26 mouse cellular contexts compared by ENCODE assay signal in the genomic region with DNA sequence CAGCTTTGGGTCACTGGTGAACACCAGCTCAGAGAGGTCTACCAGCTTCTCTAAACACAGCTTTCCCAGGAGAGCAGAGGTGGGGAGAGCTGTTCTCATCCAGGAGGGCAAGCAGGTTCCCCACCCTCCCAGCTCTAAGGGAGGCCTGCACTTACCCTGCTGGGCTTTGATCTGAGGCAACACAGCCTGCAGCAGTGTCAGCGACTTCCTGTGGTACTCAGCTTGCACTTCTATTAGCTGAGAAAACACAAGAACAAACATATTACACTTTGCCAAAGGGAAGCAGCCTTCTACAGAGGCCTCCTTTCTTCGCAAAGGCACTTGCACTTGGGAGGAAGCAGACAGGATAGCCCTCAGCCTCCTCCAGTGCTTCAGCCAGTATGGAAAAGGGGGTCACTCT.
DNase-seq lines count a peak whose midpoint lies in the region; ATAC-seq and TF ChIP-seq lines count a peak whose summit lies in the region.
"Had no signal": no experiment of that assay in that cellular context is flagged by ENCODE, and none has a peak within 500 bp of the region (broad histone marks: within the 10 kb centered on the region; RNA-seq: fewer than 3 reads in every experiment).

No protein-coding gene starts in this region.

- no peak for TF ChIP-seq POLR2A in kidney, adult 2 months (IDR thresholded peaks at IDR 0.05; ENCODE audit: low read depth, low read length)

- no peak for TF ChIP-seq CTCF in kidney, adult 2 months (conservative IDR thresholded peaks at IDR 0.05; ENCODE audit: insufficient read depth, insufficient read length, low read depth, low read length)

- H3K9me3 ChIP-seq in kidney, embryonic 14.5 days (ENCODE audit: control insufficient read depth, low read length) = no peaks in the 10 kb centered on the region
- no peaks in the 10 kb centered on the region for H3K9me3 ChIP-seq in lung, embryonic 16.5 days (ENCODE audit: control insufficient read depth, low read length)
- H3K9me3 ChIP-seq: forebrain, embryonic 15.5 days; intestine, embryonic 15.5 days; limb, embryonic 15.5 days; midbrain, embryonic 15.5 days; neural tube, embryonic 15.5 days; stomach, embryonic 15.5 days had no signal

- H3K4me2 ChIP-seq in kidney, embryonic 14.5 days (replicated peaks; ENCODE audit: low read depth, low read length) = no peak overlapping the region
- no peak overlapping the region for H3K4me2 ChIP-seq in lung, embryonic 16.5 days (ENCODE audit: low read depth, low read length)
- H3K4me2 ChIP-seq: forebrain, embryonic 15.5 days; intestine, embryonic 15.5 days; limb, embryonic 15.5 days; midbrain, embryonic 15.5 days; neural tube, embryonic 15.5 days; stomach, embryonic 15.5 days had no signal

- WGBS in kidney, embryonic 14.5 days = 26% methylated on average over 2 of the region's 2 CpGs
- 66% methylated on average over 2 of the region's 2 CpGs for WGBS in kidney, adult 2 months
- 28% methylated on average over 2 of the region's 2 CpGs for WGBS in lung, embryonic 16.5 days

- no peaks in the 10 kb centered on the region for H3K4me1 ChIP-seq in kidney, embryonic 14.5 days (ENCODE audit: control insufficient read depth, insufficient read depth, low read length)
- H3K4me1 ChIP-seq in kidney, adult 2 months (ENCODE audit: control insufficient read depth, insufficient read depth, low read length) = no peaks in the 10 kb centered on the region
- peaks cover 22% of the 10 kb centered on the region for H3K4me1 ChIP-seq in lung, embryonic 16.5 days (replicated peaks; ENCODE audit: control insufficient read depth, insufficient read depth, low read length)
- H3K4me1 ChIP-seq: forebrain, embryonic 15.5 days; intestine, embryonic 15.5 days; stomach, embryonic 15.5 days had no signal

- H3K27ac ChIP-seq in kidney, embryonic 14.5 days (ENCODE audit: low read depth, low read length) = 0 out of 2 replicates have a peak overlapping the region, but pooled peaks have one; percentile 4
- no peak overlapping the region for H3K27ac ChIP-seq in kidney, adult 2 months (ENCODE audit: insufficient read depth, low read depth, low read length)
- peak overlapping the region; percentile 54 for H3K27ac ChIP-seq in lung, embryonic 16.5 days (ENCODE audit: low read length)
- H3K27ac ChIP-seq: forebrain, embryonic 15.5 days; gastrocnemius, adult 2 months; intestine, embryonic 15.5 days; layer of hippocampus, adult 2 months; limb, embryonic 15.5 days; liver, embryonic 14.5 days; macrophage; midbrain, embryonic 15.5 days; neural tube, embryonic 15.5 days; stomach, embryonic 15.5 days had no signal

- intact Hi-C loops in gastrocnemius, postnatal 36 days (cut with DNase I) = no loop called here

- H3K9ac ChIP-seq in kidney, embryonic 14.5 days (ENCODE audit: low read depth, low read length) = no peak overlapping the region
- 0 out of 2 replicates have a peak overlapping the region, but pooled peaks have one; percentile 24 for H3K9ac ChIP-seq in lung, embryonic 16.5 days (ENCODE audit: low read length)
- H3K9ac ChIP-seq: forebrain, embryonic 15.5 days; intestine, embryonic 15.5 days; limb, embryonic 15.5 days; liver, embryonic 14.5 days; midbrain, embryonic 15.5 days; neural tube, embryonic 15.5 days; stomach, embryonic 15.5 days had no signal

- no peaks in the 10 kb centered on the region for H3K36me3 ChIP-seq in kidney, embryonic 14.5 days (ENCODE audit: control insufficient read depth, insufficient read depth, low read length)
- no peaks in the 10 kb centered on the region for H3K36me3 ChIP-seq in kidney, adult 2 months (ENCODE audit: control insufficient read depth, insufficient read depth, low read length)
- H3K36me3 ChIP-seq in lung, embryonic 16.5 days (ENCODE audit: control insufficient read depth, insufficient read depth, low read length) = peaks cover 2% of the 10 kb centered on the region; the same call in 1 of the 2 replicates
- H3K36me3 ChIP-seq: forebrain, embryonic 15.5 days; intestine, embryonic 15.5 days; limb, embryonic 15.5 days; stomach, embryonic 15.5 days had no signal

- ATAC-seq in kidney, embryonic 14.5 days (ENCODE audit: low FRiP score, low TSS enrichment) = no peak
- peak; percentile 57 for ATAC-seq in lung, embryonic 16.5 days (ENCODE audit: low read depth)
- ATAC-seq: forebrain, embryonic 15.5 days; intestine, embryonic 15.5 days; midbrain, embryonic 15.5 days had no signal

- no peak for DNase-seq in kidney, adult 2 months
- peak; percentile 35 for DNase-seq in thymus, postnatal 0 days (ENCODE audit: low spot score)
- no peak for DNase-seq in thymus, adult 18-20 months
- peak; percentile 17 to 58 for DNase-seq in lung, postnatal 4 days
- DNase-seq in gastrocnemius, postnatal 36 days = no peak
- no peak for DNase-seq in right cerebral cortex, adult 18-20 months
- DNase-seq: adrenal gland, postnatal 25 days; cerebellum, adult 11-12 months; cerebellum, adult 9-11 months; gastrocnemius, adult 2 months; heart, postnatal 14 days; kidney, adult 9 months; kidney, postnatal 25 days; retina, postnatal 1 day; right cerebral cortex, postnatal 25 days had no signal

- no peak overlapping the region for H3K4me3 ChIP-seq in kidney, embryonic 14.5 days (ENCODE audit: low read length)
- no peak overlapping the region for H3K4me3 ChIP-seq in kidney, adult 2 months (ENCODE audit: insufficient read depth, low read depth, low read length)
- no peak overlapping the region for H3K4me3 ChIP-seq in lung, embryonic 16.5 days (ENCODE audit: low read length)
- H3K4me3 ChIP-seq: forebrain, embryonic 15.5 days; gastrocnemius, adult 2 months; intestine, embryonic 15.5 days; layer of hippocampus, adult 2 months; limb, embryonic 15.5 days; midbrain, embryonic 15.5 days; neural tube, embryonic 15.5 days; stomach, embryonic 15.5 days had no signal

- H3K27me3 ChIP-seq in kidney, embryonic 14.5 days (ENCODE audit: control insufficient read depth, insufficient read depth, low read length) = no peaks in the 10 kb centered on the region
- no peaks in the 10 kb centered on the region for H3K27me3 ChIP-seq in kidney, adult 2 months (replicated peaks; ENCODE audit: control insufficient read depth, insufficient read depth, low read length)
- no peaks in the 10 kb centered on the region for H3K27me3 ChIP-seq in lung, embryonic 16.5 days (ENCODE audit: control insufficient read depth, insufficient read depth, low read depth, low read length)
- H3K27me3 ChIP-seq: forebrain, embryonic 15.5 days; intestine, embryonic 15.5 days; limb, embryonic 15.5 days; midbrain, embryonic 15.5 days; neural tube, embryonic 15.5 days; stomach, embryonic 15.5 days had no signal

Comparison
In these comparisons a context has a peak if more than half of its experiments do, and no peak if none do; other contexts are left out.
1. DNase-seq: peak in thymus, postnatal 0 days (single experiment) and lung, postnatal 4 days (2 of 2); none in kidney, adult 2 months (single experiment), thymus, adult 18-20 months (0 of 2), gastrocnemius, postnatal 36 days (0 of 2) and right cerebral cortex, adult 18-20 months (single experiment).